Mouse (Mus musculus) v-Abl transformed pro-B cells (cell line): ENCODE measurements around the gene Gm20388.
"Not testable (repeated sequence)": the region's sequence is repeated elsewhere in the genome, so short reads cannot be mapped to it uniquely, and the experiment has no call there.

Source experiments
- in situ Hi-C, 2 experiments: fragments of 400-800 bp; cut with MboI; formaldehyde crosslinking; loops; one replicate each; pipeline ENCODE4 v1.15.1; 2025; ENCODE audit not compliant: unreplicated experiment in 2 of 2

The Gm20388 gene

GRCm38 (mm10) chr8:123191908-123192307 lies 3281.3 kb downstream of the Gm20388 start:
- in situ Hi-C loops = loop anchor here (5.0 to 10.0 kb wide), 3 partner anchors 45 to 357 kb away; partner anchors contain the start of gene Cpne7 (in 1 of the 2)

GRCm38 (mm10) chr8:123193771-123194170 lies 3283.1 kb downstream of the Gm20388 start:
- in situ Hi-C loops = loop anchor here (5.0 to 10.0 kb wide), 3 partner anchors 46 to 359 kb away; partner anchors contain the start of gene Cpne7 (in 1 of the 2)

- in situ Hi-C loops = loop anchor here (10.0 kb wide), 2 partner anchors 82 to 362 kb away; partner anchors contain the start of gene Cpne7 (in 1 of the 2)
These were observed 3286.4 kb downstream of the Gm20388 start for GRCm38 (mm10) chr8:123197016-123197415.

- in situ Hi-C loops = loop anchor here (5.0 to 10.0 kb wide), 4 partner anchors 85 to 365 kb away; partner anchors contain the start of gene Cpne7 (in 1 of the 2)
These were observed 3289.2 kb downstream of the Gm20388 start for GRCm38 (mm10) chr8:123199864-123200263.

GRCm38 (mm10) chr8:123202288-123202687 lies 3291.6 kb downstream of the Gm20388 start:
- in situ Hi-C loops = loop anchor here (5.0 kb wide), 2 partner anchors 295 to 365 kb away; no protein-coding TSS in a partner anchor

- in situ Hi-C loops = loop anchor here (5.0 kb wide), 2 partner anchors 296 to 366 kb away; no protein-coding TSS in a partner anchor
These were observed 3292.9 kb downstream of the Gm20388 start for GRCm38 (mm10) chr8:123203571-123203970.

GRCm38 (mm10) chr8:123211876-123212275 lies 3301.2 kb downstream of the Gm20388 start:
- in situ Hi-C loops = loop anchor here (5.0 to 10.0 kb wide), 2 partner anchors 73 to 75 kb away; no protein-coding TSS in a partner anchor

- in situ Hi-C loops = loop anchor here (5.0 to 10.0 kb wide), 2 partner anchors 72 to 75 kb away; no protein-coding TSS in a partner anchor
These were observed 3301.9 kb downstream of the Gm20388 start, which contains the start of the genes Chmp1a and Spata33 for GRCm38 (mm10) chr8:123212321-123213117. Gene Chmp1a (minus strand): TSS chr8:123212763. Gene Spata33 (plus strand): TSS chr8:123212832.

- in situ Hi-C loops = loop anchor here (5.0 to 10.0 kb wide), 2 partner anchors 72 to 74 kb away; no protein-coding TSS in a partner anchor
These were observed 3302.6 kb downstream of the Gm20388 start for GRCm38 (mm10) chr8:123213118-123213772.

- in situ Hi-C loops = loop anchor here in 1 of 2 experiments (10.0 kb wide), 1 partner anchor 69 kb away; no protein-coding TSS in a partner anchor
These were observed 3304.8 kb downstream of the Gm20388 start for GRCm38 (mm10) chr8:123215430-123215829.

- in situ Hi-C loops = loop anchor here in 1 of 2 experiments (10.0 kb wide), 1 partner anchor 846 kb away; the partner anchor contains the start of gene Zc3h18
These were observed 3310.3 kb downstream of the Gm20388 start for GRCm38 (mm10) chr8:123220917-123221316.

GRCm38 (mm10) chr8:123224278-123225266 lies 3313.9 kb downstream of the Gm20388 start, which contains the start of gene Cdk10:
Gene Cdk10 (plus strand): TSS chr8:123224842.
- in situ Hi-C loops = loop anchor here in 1 of 2 experiments (10.0 kb wide), 1 partner anchor 850 kb away; the partner anchor contains the start of gene Zc3h18

- in situ Hi-C loops = loop anchor here in 1 of 2 experiments (10.0 kb wide), 1 partner anchor 854 kb away; the partner anchor contains the start of gene Zc3h18
These were observed 3317.8 kb downstream of the Gm20388 start for GRCm38 (mm10) chr8:123228416-123228815.

GRCm38 (mm10) chr8:123230326-123230725 lies 3319.7 kb downstream of the Gm20388 start:
- in situ Hi-C loops = not testable (repeated sequence)

- in situ Hi-C loops = no loop called here
These were observed 3321.1 kb downstream of the Gm20388 start for GRCm38 (mm10) chr8:123231742-123232141.

GRCm38 (mm10) chr8:123232553-123232952 lies 3321.9 kb downstream of the Gm20388 start:
- in situ Hi-C loops = no loop called here

- in situ Hi-C loops = no loop called here
These were observed 3322.7 kb downstream of the Gm20388 start for GRCm38 (mm10) chr8:123233300-123233699.

GRCm38 (mm10) chr8:123233760-123234159 lies 3323.1 kb downstream of the Gm20388 start:
- in situ Hi-C loops = no loop called here

GRCm38 (mm10) chr8:123234918-123235519 lies 3324.4 kb downstream of the Gm20388 start:
- in situ Hi-C loops = no loop called here
